Mouse (Mus musculus): ENCODE results near the gene Rpl18.

DNA sequence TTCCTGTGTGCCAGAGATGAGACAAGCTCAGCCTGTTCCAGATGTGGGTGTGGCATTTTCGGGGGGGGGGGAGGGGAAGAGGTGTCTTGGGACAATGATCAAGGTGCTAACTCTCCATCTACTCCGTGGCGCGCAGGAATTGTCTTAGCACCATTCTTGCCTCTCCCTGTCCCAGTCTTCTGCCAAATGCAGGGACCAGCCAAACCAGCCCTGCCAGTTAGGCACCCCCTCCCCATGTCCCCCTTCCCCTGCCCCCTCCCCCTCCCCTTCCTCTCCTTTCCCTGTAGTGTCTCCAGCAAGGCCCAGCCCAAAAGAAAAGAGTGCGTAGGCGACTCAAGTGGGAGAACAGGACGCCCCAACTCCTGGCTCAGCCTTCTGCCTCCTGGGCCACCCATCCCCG, 51.5 kb downstream of the Rpl18 start:
- TF ChIP-seq POLR2A (IDR thresholded peaks at IDR 0.05; ENCODE audit: insufficient read length, low read depth) (no peak), MAX (IDR thresholded peaks at IDR 0.05; ENCODE audit: low read depth) (no peak), E2F4 (IDR thresholded peaks at IDR 0.05; ENCODE audit: insufficient read depth) (no peak), MYOD1 (IDR thresholded peaks at IDR 0.05; ENCODE audit: control insufficient read depth in 1 of 3, insufficient read length in 2 of 3, low read depth in 2 of 3) (no peak), MYOG (IDR thresholded peaks at IDR 0.05; ENCODE audit: control insufficient read depth in 1 of 3, insufficient read depth in 1 of 3, insufficient read length in 2 of 3, low read depth in 2 of 3) (no peak), USF1 (IDR thresholded peaks at IDR 0.05; ENCODE audit: low read depth) (no peak), TCF12 (IDR thresholded peaks at IDR 0.05; ENCODE audit: insufficient read depth, poor library complexity, severe bottlenecking) (no peak), CEBPB (IDR thresholded peaks at IDR 0.05; ENCODE audit: insufficient read depth, poor library complexity, severe bottlenecking) (no peak), TCF3 (IDR thresholded peaks at IDR 0.05; ENCODE audit: insufficient read length, low read depth) (no peak), SRF (IDR thresholded peaks at IDR 0.05; ENCODE audit: control insufficient read depth, insufficient read length, low read depth) (no peak)
